Mouse (Mus musculus) E14TG2a.4 (cell line): ENCODE results near the gene Nbas.

Experiments
- H3K27me3 ChIP-seq: 2 replicates; pipeline ENCODE4 v1.6.1; 2014; ENCODE audit warnings: low read length, control low read depth; ENCODE audit not compliant: insufficient read depth
- H3K36me3 ChIP-seq: 2 replicates; pipeline ENCODE4 v1.6.1; 2014; ENCODE audit warnings: low read length, control low read depth; ENCODE audit not compliant: insufficient read depth
- H3K4me1 ChIP-seq: replicated peaks from 2 replicates; pipeline ENCODE4 v1.6.1; 2014; ENCODE audit warnings: low read depth, low read length, control low read depth
- H3K4me3 ChIP-seq: replicated peaks from 2 replicates; pipeline ENCODE4 v1.5.1; 2014; ENCODE audit warnings: mild to moderate bottlenecking, low read length
- H3K9me3 ChIP-seq: 2 replicates; pipeline ENCODE4 v1.6.1; 2014; ENCODE audit warnings: low read length, control low read depth
- CTCF ChIP-seq: conservative IDR thresholded peaks from 2 replicates; pipeline ENCODE4 v1.5.1; 2014; ENCODE audit warnings: low read length
- NANOG ChIP-seq: IDR thresholded peaks from 2 replicates; pipeline ENCODE4 v1.6.1; 2014; ENCODE audit warnings: borderline replicate concordance, low read length, mixed read lengths
- POU5F1 ChIP-seq: IDR thresholded peaks from 2 replicates; pipeline ENCODE4 v1.6.1; 2014; ENCODE audit warnings: low read length, borderline replicate concordance

Gene Nbas

GRCm38 (mm10) chr12:13357229-13357628 lies 88.3 kb downstream of the Nbas start:
- Histone ChIP-seq H3K9me3 (no peaks in the 10 kb centered on the region), H3K36me3 (peaks cover 4% of the 10 kb centered on the region; the same call in 1 of the 2 replicates), H3K4me3 (no peak overlapping the region), H3K4me1 (peaks cover 33% of the 10 kb centered on the region), H3K27me3 (no peaks in the 10 kb centered on the region)
- TF ChIP-seq CTCF (no peak), POU5F1 (no peak), NANOG (no peak)

GRCm38 (mm10) chr12:13358849-13359248 lies 89.9 kb downstream of the Nbas start:
- no peaks in the 10 kb centered on the region for H3K9me3 ChIP-seq
- peaks cover 4% of the 10 kb centered on the region; the same call in 1 of the 2 replicates for H3K36me3 ChIP-seq
- peaks cover 33% of the 10 kb centered on the region for H3K4me1 ChIP-seq
- no peak overlapping the region for H3K4me3 ChIP-seq
- H3K27me3 ChIP-seq = no peaks in the 10 kb centered on the region
- TF ChIP-seq NANOG = no peak
- no peak for TF ChIP-seq CTCF
- no peak for TF ChIP-seq POU5F1

- Histone ChIP-seq H3K4me3 (no peak overlapping the region), H3K27me3 (no peaks in the 10 kb centered on the region), H3K9me3 (no peaks in the 10 kb centered on the region), H3K4me1 (peaks cover 33% of the 10 kb centered on the region), H3K36me3 (peaks cover 4% of the 10 kb centered on the region; the same call in 1 of the 2 replicates)
- no peak for TF ChIP-seq NANOG
- no peak for TF ChIP-seq POU5F1
- no peak for TF ChIP-seq CTCF
Observed at GRCm38 (mm10) chr12:13360183-13360811, 91.4 kb downstream of the Nbas start.

- no peaks in the 10 kb centered on the region for H3K36me3 ChIP-seq
- H3K4me3 ChIP-seq = no peak overlapping the region
- TF ChIP-seq NANOG (no peak), CTCF (no peak), POU5F1 (no peak)
- H3K4me1 ChIP-seq = no peaks in the 10 kb centered on the region
- H3K27me3 ChIP-seq = no peaks in the 10 kb centered on the region
- no peaks in the 10 kb centered on the region for H3K9me3 ChIP-seq
Observed at GRCm38 (mm10) chr12:13381580-13381979, 112.6 kb downstream of the Nbas start.

GRCm38 (mm10) chr12:13382046-13382445 lies 113.1 kb downstream of the Nbas start:
- Histone ChIP-seq H3K27me3 (no peaks in the 10 kb centered on the region), H3K9me3 (no peaks in the 10 kb centered on the region), H3K4me1 (no peaks in the 10 kb centered on the region), H3K4me3 (no peak overlapping the region), H3K36me3 (no peaks in the 10 kb centered on the region)
- TF ChIP-seq CTCF = no peak
- TF ChIP-seq NANOG = no peak
- no peak for TF ChIP-seq POU5F1

- Histone ChIP-seq H3K36me3 (no peaks in the 10 kb centered on the region), H3K9me3 (peaks cover 13% of the 10 kb centered on the region), H3K4me3 (no peak overlapping the region), H3K4me1 (no peaks in the 10 kb centered on the region), H3K27me3 (no peaks in the 10 kb centered on the region)
- TF ChIP-seq POU5F1 = no peak
- TF ChIP-seq CTCF = no peak
- TF ChIP-seq NANOG = no peak
Observed at GRCm38 (mm10) chr12:13389644-13390043, 120.7 kb downstream of the Nbas start.

GRCm38 (mm10) chr12:13410191-13410590 lies 141.3 kb downstream of the Nbas start:
- H3K9me3 ChIP-seq = no peaks in the 10 kb centered on the region
- no peak overlapping the region for H3K4me3 ChIP-seq
- no peaks in the 10 kb centered on the region for H3K4me1 ChIP-seq
- no peaks in the 10 kb centered on the region for H3K27me3 ChIP-seq
- TF ChIP-seq NANOG = no peak
- H3K36me3 ChIP-seq = no peaks in the 10 kb centered on the region

- Histone ChIP-seq H3K4me3 (no peak overlapping the region), H3K4me1 (no peaks in the 10 kb centered on the region)
Observed at GRCm38 (mm10) chr12:13418651-13419050, 149.7 kb downstream of the Nbas start.

GRCm38 (mm10) chr12:13430219-13430618 lies 161.3 kb downstream of the Nbas start:
- no peak for TF ChIP-seq CTCF
- no peak for TF ChIP-seq NANOG
- no peak for TF ChIP-seq POU5F1
- no peak overlapping the region for H3K4me3 ChIP-seq
- peaks cover 6% of the 10 kb centered on the region for H3K36me3 ChIP-seq
- H3K27me3 ChIP-seq = no peaks in the 10 kb centered on the region
- no peaks in the 10 kb centered on the region; the same call in 1 of the 2 replicates for H3K9me3 ChIP-seq
- no peaks in the 10 kb centered on the region for H3K4me1 ChIP-seq

More at GRCm38 (mm10) chr12:13418651-13419050, 149.7 kb downstream of the Nbas start:
- TF ChIP-seq CTCF (no peak), POU5F1 (no peak), NANOG (no peak)
- H3K9me3 ChIP-seq = no peaks in the 10 kb centered on the region
- no peaks in the 10 kb centered on the region for H3K36me3 ChIP-seq
- H3K27me3 ChIP-seq = no peaks in the 10 kb centered on the region
